Mouse (Mus musculus) lung, adult 2 months (tissue): Measurements from ENCODE around the gene Khk.

Experiments used
- CTCF ChIP-seq: fragments of 200-500 bp; IDR thresholded peaks from 2 replicates; pipeline ENCODE4 v1.5.1; 2011; ENCODE audit warnings: mild to moderate bottlenecking, low read length, control low read depth; ENCODE audit not compliant: insufficient read depth
- POLR2A ChIP-seq: fragments of 200-500 bp; IDR thresholded peaks from 2 replicates; pipeline ENCODE4 v1.6.1; 2011; ENCODE audit warnings: low read depth, mild to moderate bottlenecking, control low read depth, low read length, borderline replicate concordance; ENCODE audit errors: extremely low read depth

GRCm38 (mm10) chr5:30915974-30916433 lies 5.2 kb upstream of the Khk start:
- TF ChIP-seq CTCF (peak; percentile 63), POLR2A (peak; percentile 47; the same call in 1 of the 2 replicates)
